In genomic region chr4:124396566-124397283, GRCm38 (mm10) we compare ENCODE assay signal across 10 mouse cellular contexts.
A peak's percentile ranks its signal among the peaks of the same experiment; 100 is the strongest.
DNase-seq lines count a peak whose midpoint lies in the region; ATAC-seq and TF ChIP-seq lines count a peak whose summit lies in the region.
"Had no signal": no experiment of that assay in that cellular context is flagged by ENCODE, and none has a peak within 500 bp of the region (broad histone marks: within the 10 kb centered on the region; RNA-seq: fewer than 3 reads in every experiment).

No protein-coding gene starts in this region.

- TF ChIP-seq CTCF in liver, postnatal 0 days (IDR thresholded peaks at IDR 0.05; ENCODE audit: low read depth): no peak

- H3K4me2 ChIP-seq in liver, postnatal 0 days (ENCODE audit: low read depth, low read length): no peak overlapping the region
- H3K4me2 ChIP-seq: neural tube, embryonic 12.5 days had no signal

- DNase-seq in layer of hippocampus, adult 11-12 months (ENCODE audit: low spot score): peak; percentile 53
- DNase-seq in layer of hippocampus, adult 9-10 months (ENCODE audit: low spot score): no peak
- peak; percentile 64 for DNase-seq in ZHBTc4 (ENCODE audit: low read depth, low spot score)
- DNase-seq in frontal cortex, postnatal 36 days (ENCODE audit: low spot score in 2 of 2): peak; percentile 50 to 52
- peak; percentile 12 for DNase-seq in left cerebral cortex, postnatal 4 days
- no peak for DNase-seq in liver, postnatal 0 days
- DNase-seq in kidney, postnatal 4 days: no peak
- DNase-seq: kidney, adult 11 months; thymus, postnatal 4 days had no signal

- H3K4me3 ChIP-seq in liver, postnatal 0 days (ENCODE audit: low read depth, low read length): no peak overlapping the region
- H3K4me3 ChIP-seq: neural tube, embryonic 12.5 days had no signal

- intact Hi-C loops in left cerebral cortex, postnatal 4 days (cut with DNase I): no loop called here

- H3K9ac ChIP-seq in liver, postnatal 0 days (replicated peaks): no peak overlapping the region
- H3K9ac ChIP-seq: neural tube, embryonic 12.5 days had no signal

- no peak overlapping the region for H3K27ac ChIP-seq in liver, postnatal 0 days (ENCODE audit: low read depth)
- H3K27ac ChIP-seq: neural tube, embryonic 12.5 days had no signal

- no peaks in the 10 kb centered on the region for H3K4me1 ChIP-seq in liver, postnatal 0 days (ENCODE audit: insufficient read depth)

- H3K27me3 ChIP-seq in liver, postnatal 0 days (ENCODE audit: insufficient read depth, low read length): no peaks in the 10 kb centered on the region

- no peaks in the 10 kb centered on the region for H3K9me3 ChIP-seq in liver, postnatal 0 days (ENCODE audit: low read length)
- H3K9me3 ChIP-seq: neural tube, embryonic 12.5 days had no signal

- 46% methylated on average over 13 of the region's 13 CpGs for WGBS in liver, postnatal 0 days (ENCODE audit: insufficient replicate concordance)

- no peaks in the 10 kb centered on the region for H3K36me3 ChIP-seq in liver, postnatal 0 days (replicated peaks; ENCODE audit: insufficient read depth, low read length)
- H3K36me3 ChIP-seq: neural tube, embryonic 12.5 days had no signal

- no peak for ATAC-seq in liver, postnatal 0 days

- no peak for TF ChIP-seq EP300 in liver, postnatal 0 days (IDR thresholded peaks at IDR 0.05; ENCODE audit: low read depth)

Comparison
In these comparisons a context has a peak if more than half of its experiments do, and no peak if none do; other contexts are left out.
1. DNase-seq: peak in layer of hippocampus, adult 11-12 months (single experiment), ZHBTc4 (single experiment), frontal cortex, postnatal 36 days (2 of 2) and left cerebral cortex, postnatal 4 days (single experiment); none in layer of hippocampus, adult 9-10 months (single experiment), liver, postnatal 0 days (single experiment) and kidney, postnatal 4 days (0 of 2).